Mouse (Mus musculus) layer of hippocampus, adult 9-11 months (tissue): Measurements from ENCODE around the gene Tmem253.
A peak's percentile ranks its signal among the peaks of the same experiment; 100 is the strongest.

ENCODE experiments used
- DNase-seq: peaks from one replicate; pipeline ENCODE4 v3.0.0; 2022

The Tmem253 gene

DNA sequence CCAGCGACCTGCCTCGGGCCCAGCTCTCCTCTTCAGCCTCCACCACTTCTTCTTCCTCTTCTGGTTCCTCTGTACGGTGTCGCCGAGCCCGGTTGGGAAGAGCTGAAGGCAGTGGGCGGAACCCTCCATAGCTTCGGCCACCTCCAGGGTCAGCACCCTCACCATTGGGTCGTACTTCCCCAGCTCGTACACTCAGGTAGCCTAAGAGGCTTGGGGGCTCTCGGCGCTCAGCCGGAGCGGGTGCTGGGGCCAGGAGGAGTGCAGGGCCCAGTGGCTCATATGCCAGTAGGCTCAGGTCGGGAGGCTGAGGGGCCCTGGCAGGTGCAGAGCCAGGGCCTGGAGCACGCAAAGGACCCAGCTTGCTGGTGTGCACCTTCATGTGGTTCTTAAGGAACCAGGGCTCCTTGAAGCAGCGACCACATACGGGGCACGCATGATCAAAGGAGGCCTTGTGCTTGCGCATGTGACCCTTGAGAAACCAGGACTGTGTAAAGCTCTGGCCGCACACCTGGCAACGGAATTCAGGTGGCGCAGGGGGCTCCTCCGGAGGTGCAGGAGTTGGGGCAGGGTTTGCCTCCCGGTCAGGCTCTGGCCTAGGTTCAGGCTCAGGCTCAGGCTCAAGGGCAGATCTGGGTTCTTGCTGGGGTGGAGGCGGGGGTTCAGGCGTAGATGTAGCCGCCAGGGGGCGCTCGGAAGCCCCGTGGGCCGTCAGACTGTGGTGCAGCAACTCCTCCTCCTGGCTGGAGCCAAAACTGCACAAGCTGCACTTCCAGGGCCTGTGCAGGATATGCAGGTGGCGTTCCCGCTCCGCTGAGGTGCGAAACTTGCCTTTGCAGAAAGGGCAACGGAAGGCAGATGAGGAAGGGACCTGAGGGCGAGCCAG, 6.9 kb upstream of the Tmem253 start:
- peak; percentile 86 for DNase-seq

DNA sequence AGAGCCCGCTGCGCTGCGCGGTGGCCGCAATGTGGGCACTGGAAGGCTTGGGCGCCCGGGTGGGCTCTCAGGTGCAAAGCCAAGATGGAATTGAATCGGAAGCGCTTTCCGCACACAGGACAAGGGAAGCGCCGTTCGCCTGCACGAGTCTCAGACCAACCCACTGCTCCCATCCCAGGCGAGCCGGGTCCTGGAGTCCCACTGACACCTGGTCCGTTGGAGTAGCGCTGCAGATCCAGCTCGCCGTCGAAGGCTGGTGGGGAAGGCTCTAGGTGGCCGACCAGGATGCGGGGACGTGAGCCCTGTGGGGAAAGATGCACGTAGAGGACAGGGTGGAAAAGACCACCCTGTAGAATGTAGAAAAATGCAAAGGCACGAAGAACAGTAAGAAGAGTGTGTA, 6.1 kb upstream of the Tmem253 start:
- DNase-seq: no peak

DNA sequence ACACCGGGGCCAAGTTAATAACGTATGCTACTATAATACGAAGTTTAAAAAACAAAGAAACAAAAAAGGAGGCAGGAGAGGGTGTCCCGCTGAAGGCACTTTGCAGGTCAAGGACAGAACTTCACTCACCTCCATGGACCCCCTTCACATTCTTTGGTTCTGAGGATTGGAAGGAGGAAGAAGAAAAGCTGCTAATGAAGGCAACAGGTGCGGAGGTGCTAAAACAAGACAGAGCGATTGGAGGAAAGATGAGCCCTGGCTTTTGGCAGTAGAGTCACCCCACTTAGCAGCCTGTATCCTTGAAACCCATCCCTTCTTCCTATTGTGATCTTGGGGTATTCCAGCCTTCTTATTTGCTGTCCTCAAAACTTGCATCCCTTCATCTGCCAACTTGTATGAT, 5.6 kb upstream of the Tmem253 start:
- DNase-seq: no peak

DNA sequence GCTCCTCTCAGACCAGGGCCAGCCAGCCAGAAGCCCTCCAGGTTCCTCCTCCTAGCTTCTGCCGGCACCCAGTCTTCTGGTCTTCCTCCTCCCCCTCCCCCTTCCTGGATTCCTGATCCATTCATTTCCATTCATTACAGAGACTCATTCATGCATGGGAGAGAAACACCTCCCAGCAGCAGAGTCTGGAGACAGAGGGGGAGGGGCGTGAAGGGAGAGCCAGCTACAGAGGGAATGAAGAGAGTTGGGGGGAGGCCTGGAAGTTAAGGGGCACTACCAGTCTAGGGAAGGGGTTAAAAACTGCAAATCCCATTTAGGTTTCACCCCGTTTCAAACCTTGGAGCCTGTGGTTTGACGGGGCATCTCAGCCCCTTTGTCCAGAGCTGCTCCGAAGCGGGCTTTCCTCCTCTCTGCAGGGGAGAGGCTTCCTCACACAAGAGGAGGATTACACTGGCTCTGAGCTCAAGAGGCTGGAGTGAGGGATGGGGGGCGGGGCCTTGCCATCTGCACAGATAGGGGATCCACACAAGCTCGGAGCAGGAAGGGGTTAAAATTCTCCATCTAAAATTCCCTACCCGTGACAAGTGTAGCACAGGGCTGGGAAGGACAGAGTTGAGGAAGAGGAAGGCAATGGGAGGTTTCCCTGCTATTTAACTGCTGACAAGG, 4.9 kb upstream of the Tmem253 start:
- DNase-seq: no peak

DNA sequence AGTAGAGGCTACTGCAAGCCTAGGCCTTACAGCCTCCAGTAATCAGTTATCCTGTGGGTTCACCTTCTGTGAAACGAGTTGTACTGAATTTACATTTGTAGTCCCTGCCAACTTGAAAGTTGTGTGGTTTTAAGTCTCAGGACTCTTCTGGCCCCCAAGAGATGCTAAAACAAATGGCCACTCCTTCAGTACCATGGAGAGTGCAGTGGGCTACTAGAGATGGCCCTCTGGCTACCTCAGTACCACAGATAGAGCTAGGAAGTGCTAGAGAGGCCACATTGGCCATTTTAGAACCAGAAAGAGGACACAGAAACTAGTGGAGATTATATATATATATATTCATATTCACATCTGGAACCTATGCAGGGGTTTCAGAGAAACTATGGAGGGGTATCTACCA, 3.8 kb upstream of the Tmem253 start:
- DNase-seq: no peak

DNA sequence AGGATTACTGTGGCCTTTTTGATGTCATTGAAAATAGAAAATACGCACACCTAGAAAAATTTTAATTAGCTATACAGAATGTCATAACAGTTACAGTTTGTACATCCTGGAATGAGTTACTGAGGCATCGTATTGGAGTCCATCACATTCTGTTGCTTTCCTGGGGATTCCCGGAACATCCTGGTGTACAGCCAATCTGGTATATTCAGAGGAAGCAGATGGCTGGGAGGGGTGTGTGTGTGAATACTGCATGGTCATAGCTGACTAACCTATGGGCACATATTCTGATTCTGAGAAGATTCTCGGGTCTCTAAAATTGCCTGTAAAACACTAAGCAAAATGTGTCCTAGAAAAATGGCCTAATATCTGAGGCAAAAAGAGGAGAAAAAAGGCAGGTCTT, 3.4 kb upstream of the Tmem253 start:
- DNase-seq: peak; percentile 65

DNA sequence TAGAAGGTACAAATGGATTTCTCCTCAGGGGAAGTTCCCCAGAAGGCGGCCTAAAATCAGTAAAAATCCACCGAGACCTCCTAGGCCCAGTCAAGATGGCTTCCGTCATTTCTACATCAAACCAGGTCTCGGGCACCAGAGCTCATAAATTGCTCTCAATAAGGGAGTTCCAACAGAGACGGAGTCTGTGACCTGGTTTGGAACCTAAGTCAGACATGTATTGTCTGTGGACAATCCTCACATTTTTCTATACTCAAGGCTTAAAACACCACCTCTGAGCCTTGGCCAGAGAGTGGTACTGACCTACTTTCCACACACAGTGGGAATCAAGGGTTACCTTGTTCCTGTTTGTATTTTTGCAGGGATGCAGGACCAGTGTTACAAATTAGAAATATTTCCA, 2.9 kb upstream of the Tmem253 start:
- DNase-seq: no peak

DNA sequence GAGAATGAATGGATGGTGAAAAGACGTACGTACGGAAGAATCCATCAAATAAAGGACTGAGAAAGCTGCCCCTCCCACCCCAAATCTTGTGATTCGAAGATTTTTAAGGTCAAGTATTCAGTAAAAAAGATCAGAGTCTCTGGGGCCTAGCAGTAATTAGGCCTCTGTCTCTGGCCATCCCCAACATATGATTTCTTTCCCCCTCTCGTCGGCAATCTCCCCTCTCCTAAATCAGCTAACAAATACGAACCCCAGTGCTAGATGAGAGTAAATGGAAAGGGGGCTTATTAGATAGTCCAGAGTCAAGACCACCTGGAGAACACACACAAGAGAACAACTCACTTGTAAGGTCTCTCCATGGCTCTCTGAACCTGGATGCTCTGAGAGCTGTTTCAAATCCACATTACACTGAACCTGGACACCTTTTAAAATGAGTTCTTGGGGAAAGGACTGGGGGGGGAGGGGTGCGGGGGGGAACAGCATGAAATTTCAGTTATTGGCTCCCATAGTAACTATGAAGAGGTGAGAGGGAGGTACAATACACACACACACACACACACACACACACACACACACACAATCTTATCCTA, 2.3 kb upstream of the Tmem253 start:
- DNase-seq: no peak

DNA sequence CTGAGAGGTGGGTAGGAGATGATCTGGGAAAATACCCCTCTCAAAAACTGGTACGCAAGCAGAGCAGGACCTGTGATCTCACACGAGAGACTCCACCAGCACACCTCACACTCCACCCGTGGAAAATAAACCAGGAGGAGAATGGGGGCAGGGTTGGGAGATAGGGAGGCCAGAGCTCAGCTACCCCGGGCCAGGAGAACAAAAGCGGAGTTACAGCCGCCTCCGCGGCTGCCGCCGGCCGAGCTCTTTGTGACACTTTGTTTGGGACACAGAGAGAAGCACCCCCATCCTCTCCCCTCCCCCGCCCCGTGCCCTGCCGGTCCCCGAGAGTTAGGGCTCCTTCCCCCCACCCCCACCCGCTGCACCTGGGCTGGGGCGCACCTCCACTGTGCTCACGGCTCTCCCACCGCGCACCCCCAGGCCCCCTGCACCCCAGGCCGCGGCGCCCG, 1.7 kb upstream of the Tmem253 start:
- DNase-seq: no peak

DNA sequence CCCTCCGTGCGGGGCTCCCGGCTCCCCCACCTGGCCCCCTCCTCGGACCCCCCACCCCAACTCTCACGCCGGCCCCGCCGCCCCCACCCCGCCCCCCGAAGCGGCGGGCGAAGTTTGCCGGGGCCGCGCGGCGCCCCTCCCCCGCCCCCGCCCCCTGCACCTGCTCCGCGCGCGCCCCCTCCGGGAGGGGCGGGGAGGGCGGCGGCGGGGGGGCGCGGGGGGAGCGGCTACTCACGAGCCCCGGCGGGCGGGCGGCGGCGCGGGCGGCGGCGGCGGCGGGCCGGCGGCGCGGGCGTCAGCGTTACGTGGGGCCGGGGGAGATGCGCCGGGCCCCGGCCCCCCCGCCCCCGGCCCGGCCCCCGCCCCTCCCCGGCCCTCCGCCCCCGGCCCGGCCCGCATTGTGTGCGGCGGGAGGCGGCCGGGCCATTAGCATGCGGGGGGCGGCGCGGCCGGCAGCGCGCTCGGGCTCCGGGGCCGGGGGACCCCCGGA, 1.1 kb upstream of the Tmem253 start:
- no peak for DNase-seq

DNA sequence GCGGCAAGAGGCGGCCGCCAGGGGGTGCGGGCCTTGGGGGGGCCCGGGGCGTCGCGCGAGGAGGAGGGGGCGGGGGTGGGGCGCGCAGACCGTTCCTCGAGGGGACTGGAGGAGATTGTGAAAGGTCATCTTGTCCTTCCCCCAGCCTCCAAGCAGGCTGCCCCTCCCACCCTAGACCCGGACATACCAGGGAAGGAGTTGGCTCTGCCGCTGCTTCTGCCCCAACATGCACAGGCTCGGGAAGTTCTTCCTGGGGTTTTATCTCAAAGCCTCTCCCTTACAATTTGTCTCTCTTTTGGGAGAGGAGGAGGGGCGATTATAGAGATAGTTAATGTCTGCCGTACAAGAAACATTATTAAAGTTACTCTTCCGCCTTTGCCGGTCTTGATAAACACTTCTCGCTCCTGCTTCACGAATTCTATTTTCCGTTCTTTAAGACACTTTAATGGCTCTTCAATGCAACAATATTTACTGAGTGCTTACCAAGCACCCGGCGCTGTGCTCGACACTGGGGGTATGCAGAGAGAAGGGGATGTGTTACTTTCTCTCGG, 622 bp upstream of the Tmem253 start:
- DNase-seq: no peak

DNA sequence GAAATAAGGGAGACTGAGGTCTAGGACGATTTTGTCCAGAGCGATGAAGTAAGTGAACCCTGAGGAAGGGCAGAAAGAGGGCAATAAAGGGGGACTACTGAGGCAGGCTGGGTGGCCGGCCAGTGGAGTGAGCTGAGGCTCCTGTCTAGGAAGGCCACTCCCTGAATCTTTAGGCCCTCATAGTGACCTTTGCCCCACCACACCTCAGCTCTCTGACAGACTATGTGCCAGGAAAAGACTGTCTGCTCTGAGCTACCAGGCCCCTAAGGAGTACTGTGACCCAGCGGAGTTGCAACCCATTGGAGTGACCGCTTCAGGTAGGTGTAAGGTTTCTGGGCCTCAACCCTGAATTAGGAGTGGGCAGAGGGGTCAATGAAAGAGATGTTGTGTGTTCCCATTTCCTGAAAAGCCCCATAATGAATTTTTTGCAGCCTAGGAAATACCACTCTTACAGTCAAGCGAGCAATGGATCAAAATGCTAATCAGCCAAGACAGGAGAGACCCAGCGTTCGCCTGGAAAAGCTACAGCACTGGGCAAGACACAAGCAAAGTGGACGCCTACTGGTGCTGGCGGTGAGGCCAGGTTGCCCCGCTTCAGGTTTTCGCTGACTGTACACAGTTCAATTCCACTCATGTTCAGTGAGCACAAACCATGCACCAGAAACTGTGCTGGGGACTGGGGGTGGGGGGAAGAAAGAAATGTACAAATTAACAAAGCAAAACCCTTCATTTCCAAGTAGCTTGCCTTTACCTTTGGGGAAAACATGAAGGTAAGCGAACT, 1.4 kb downstream of the Tmem253 start:
- DNase-seq: no peak

DNA sequence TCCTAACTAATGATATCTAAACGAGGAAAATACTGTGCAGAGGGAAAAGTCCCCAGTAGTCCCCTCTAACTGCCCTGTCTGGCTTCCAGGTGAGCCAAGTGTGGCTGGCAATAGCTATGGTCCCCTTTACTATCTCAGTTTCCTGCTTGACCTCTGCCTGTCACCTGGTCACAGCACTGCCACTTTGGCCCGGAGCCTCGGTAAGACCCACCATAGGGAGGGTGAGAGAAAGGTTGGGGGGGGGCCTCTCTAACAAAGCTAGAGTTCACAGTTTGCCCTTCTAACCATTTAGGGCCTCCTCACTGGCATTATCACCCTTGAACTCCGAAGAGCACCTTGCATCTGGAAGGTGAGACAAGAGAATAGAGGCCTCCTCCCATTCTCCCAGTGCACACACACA, 2.2 kb downstream of the Tmem253 start:
- DNase-seq: no peak

DNA sequence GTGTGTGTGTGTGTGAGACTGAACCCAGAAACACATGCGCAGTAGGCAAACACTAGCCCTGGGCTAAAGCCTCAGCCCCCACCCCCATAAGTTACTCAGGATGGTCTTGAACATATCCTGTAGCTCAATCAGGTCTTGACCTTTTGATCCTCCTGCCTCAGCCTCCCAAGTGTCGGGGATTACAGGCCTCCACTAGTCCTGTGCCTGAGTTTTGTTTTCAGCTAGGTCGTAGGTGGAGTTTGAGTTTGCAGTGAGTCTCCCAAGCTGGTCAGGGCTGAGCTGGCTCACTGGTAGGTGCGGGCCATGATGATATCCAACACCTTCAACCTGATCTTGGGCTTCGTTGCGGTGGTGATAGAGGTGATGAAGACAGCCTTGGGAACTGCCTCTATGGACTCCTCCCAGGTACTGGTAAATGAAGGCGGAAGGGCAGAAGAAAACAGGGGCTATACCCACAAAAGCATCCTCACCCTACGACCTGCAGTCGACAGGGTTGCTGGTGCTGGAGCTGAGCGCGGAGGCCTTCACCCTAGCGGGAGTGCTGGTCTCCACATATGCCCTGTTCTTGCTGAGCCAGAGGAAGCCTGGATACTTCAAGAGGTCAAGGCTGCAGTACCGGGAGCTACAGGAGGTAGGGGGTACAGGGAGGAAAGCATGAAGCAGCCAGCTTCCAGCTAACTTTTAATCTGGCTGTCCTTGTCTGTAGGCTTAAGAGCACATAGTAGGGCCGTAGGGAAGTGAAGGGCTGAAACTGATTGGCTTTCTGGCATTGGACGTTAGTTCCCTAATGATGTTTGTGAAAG, 3.0 kb downstream of the Tmem253 start:
- DNase-seq: no peak

DNA sequence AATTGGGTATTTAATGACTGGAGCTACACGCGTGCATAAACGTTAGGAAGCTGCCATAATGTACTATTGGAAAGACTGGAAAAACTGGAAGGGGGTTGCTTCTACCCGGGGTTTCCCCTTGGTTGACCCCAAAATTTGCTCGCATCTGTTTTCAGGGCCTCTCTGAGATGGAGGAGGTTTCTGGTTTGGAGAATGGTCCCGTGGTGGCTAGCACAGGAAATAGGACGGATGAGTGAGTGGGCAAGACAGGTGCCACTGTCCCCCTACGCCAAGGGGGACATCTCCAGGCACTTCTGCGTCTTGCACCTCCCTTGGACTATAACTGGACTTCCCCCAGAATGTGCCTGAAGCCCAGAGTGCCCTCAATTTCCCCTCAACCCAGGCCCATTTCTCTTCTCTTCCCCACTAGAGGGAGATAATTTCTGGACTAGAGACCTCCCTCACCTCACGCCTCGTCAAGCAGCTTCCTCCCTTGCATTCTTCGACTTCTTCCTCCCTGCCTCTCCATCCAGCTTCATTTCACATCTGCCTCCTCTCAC, 3.7 kb downstream of the Tmem253 start:
- DNase-seq: no peak

DNA sequence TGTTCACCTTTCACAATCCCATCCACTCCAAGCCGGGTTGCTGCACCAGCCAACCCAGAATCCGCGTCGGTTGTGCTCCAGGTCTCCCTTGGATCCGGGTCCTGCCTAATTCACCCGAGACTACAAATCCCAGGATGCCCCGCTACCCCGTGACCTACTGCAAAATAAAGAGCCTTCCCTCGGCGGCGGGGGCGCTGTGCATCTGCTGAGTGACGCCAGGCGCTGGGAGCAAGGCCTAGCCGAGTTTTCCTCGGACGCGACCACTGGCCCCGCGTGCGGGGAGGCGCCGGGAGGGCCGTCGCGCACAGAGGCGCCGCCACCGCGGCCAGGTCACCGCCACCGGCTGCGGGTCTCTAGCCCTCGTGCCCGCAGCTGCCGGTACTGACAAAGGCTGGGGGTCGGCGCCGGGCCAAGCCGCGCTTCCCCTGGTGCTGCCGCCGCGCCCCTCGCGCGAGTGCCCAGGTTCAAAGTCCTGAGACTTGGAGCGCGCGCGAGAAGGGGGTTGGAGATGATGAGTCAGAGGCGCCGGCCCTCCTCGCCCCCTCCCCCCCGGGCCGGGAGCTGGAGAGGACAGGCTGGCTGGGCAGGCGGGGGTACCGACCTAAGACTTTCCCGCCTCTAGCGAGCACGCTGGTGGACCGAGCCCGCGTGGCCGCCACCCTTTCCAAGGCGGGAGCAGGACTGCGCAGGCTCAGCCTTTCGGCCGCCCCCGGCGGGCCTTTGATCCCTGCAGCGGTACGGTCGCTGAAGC, 4.3 kb downstream of the Tmem253 start:
- peak; percentile 98 for DNase-seq

DNA sequence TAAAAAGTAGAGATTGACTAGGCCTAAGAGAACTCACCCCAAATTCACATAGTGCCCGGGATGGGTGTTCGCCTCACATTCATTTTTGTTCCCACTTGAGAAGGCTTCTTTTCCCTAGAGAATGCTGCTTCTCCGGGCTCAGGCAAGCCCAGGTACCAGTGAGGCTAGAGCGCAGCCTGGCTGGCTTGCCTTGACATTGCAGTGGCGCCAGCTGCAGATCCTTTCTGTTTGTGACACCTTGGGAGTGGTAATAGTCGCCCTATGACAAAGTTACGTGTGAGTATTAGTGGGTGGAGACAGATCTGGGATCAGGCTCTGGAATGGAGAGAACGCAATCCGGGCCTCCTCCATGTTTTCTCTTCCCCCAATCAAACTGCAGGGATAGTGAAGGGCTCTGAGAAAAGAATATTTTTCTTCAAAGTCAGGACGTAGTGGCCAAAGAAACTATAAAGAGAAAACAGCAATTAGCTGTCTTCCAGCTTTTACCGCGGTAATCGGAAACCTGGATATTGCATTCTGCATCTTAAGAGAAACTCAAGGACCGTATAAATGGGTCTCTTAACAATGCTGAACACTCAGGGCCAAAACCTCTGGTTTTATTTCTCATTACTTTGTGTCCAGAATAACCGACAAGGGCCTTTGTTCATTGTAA, 5.2 kb downstream of the Tmem253 start, which contains the start of gene Zfp219:
Gene Zfp219 (minus strand): TSS at position 248 of the 652 bp plus-strand sequence.
- peak; percentile 74 for DNase-seq

DNA sequence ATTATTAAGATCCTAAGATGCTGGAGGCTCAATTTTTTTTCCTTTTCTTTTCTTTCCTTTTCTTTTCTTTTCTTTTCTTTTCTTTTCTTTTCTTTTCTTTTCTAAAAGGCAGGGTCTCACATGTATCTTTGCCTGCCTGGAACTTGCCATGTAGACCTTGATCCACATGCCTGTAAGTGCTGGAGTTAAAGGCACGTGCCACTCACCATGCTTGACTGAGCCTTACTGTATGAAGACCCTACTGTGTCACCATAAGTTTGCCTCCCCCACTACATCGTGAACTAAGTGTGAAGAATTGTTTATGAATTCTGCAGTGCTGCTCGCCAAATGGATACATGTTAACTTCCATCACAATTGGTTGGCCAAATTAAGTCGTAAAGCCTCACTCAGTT, 5.7 kb downstream of the Tmem253 start:
- DNase-seq: no peak

DNA sequence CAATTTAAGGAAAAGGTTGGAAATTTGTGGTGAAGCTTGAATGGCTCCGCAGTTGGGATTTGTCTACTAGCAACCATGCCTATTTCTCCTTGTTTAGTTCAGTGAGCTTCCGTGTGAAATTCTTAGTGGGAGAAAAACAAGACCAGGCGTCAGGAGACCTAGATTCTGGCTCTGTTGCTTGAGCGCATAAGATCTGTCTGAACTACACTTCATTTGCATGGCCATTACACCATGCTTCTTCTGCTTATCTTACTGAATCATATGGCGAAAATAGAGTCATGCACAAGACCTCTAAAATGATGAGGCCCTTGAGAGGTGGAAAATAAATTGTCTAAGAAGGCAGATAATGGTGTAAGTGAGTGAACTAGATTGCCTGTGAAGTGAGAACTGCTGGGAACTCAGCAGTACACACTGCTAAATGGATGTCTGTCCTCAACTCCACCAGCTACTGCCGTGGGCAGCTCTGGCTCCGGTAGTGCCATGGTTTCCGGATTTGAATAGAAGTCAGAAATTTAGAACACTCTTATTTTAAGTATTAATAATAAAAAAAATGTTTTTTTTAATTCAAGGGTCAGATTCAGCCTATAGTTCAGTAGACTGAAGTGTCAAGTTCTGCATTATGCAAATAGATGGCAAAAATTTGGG, 6.2 kb downstream of the Tmem253 start:
- no peak for DNase-seq
